Mouse (Mus musculus): ENCODE data around the gene Ramp2. TPM values are rescaled to one million over a fixed set of nuclear protein-coding genes. Genes with fewer than 3 reads are reported as not detected.

Gene Ramp2
- polyA plus RNA-seq, 1 experiment from 2014 or later: 32.6 TPM

GRCm38 (mm10) chr11:101260826-101261380 is 15.1 kb downstream of the Ramp2 start:
- 1% methylated on average over 30 of the region's 30 CpGs for WGBS (ENCODE audit: insufficient replicate concordance)

GRCm38 (mm10) chr11:101262272-101262967 is 16.6 kb downstream of the Ramp2 start:
- Histone ChIP-seq H3K9ac (peak overlapping the region; percentile 93), H3K4me1 (peaks cover 78% of the 10 kb centered on the region)
- ATAC-seq: no peak

More at GRCm38 (mm10) chr11:101260826-101261380, 15.1 kb downstream of the Ramp2 start:
- ATAC-seq: 0 out of 2 replicates have a peak, but pooled peaks have one; percentile 0
- Histone ChIP-seq H3K4me3 (peak overlapping the region; percentile 80), H3K27ac (peak overlapping the region; percentile 99), H3K36me3 (peaks cover 38% of the 10 kb centered on the region), H3K27me3 (replicated peaks) (peaks cover 44% of the 10 kb centered on the region), H3K9ac (peak overlapping the region; percentile 93), H3K9me3 (replicated peaks) (no peaks in the 10 kb centered on the region), H3K4me1 (peaks cover 87% of the 10 kb centered on the region), H3K4me2 (peak overlapping the region; percentile 95)

GRCm38 (mm10) chr11:101263138-101263988 is 17.5 kb downstream of the Ramp2 start:
- no peak for ATAC-seq
- Histone ChIP-seq H3K27ac (no peak overlapping the region), H3K9me3 (replicated peaks) (no peaks in the 10 kb centered on the region), H3K9ac (peak overlapping the region; percentile 3; the same call in 1 of the 2 replicates), H3K4me2 (peak overlapping the region; percentile 95), H3K36me3 (peaks cover 23% of the 10 kb centered on the region), H3K4me3 (peak overlapping the region; percentile 80), H3K4me1 (peaks cover 72% of the 10 kb centered on the region), H3K27me3 (replicated peaks) (peaks cover 66% of the 10 kb centered on the region)
- WGBS (ENCODE audit: insufficient replicate concordance): 13% methylated on average over 32 of the region's 32 CpGs

More at GRCm38 (mm10) chr11:101262272-101262967, 16.6 kb downstream of the Ramp2 start:
- Histone ChIP-seq H3K4me2 (peak overlapping the region; percentile 95), H3K4me3 (peak overlapping the region; percentile 80), H3K27me3 (replicated peaks) (peaks cover 59% of the 10 kb centered on the region), H3K27ac (no peak overlapping the region), H3K9me3 (replicated peaks) (no peaks in the 10 kb centered on the region), H3K36me3 (peaks cover 28% of the 10 kb centered on the region)
- 7% methylated on average over 24 of the region's 24 CpGs for WGBS (ENCODE audit: insufficient replicate concordance)

GRCm38 (mm10) chr11:101263989-101264280 is 18.1 kb downstream of the Ramp2 start:
- ATAC-seq: no peak
- H3K4me1 ChIP-seq: peaks cover 71% of the 10 kb centered on the region
- no peak overlapping the region for H3K27ac ChIP-seq
- peaks cover 71% of the 10 kb centered on the region for H3K27me3 ChIP-seq (replicated peaks)
- peak overlapping the region; percentile 95; the same call in 1 of the 2 replicates for H3K4me2 ChIP-seq
- H3K4me3 ChIP-seq: peak overlapping the region; percentile 80; the same call in 1 of the 2 replicates
- no peak overlapping the region for H3K9ac ChIP-seq
- WGBS (ENCODE audit: insufficient replicate concordance): 53% methylated on average over 3 of the region's 3 CpGs
- H3K36me3 ChIP-seq: peaks cover 17% of the 10 kb centered on the region
- H3K9me3 ChIP-seq (replicated peaks): no peaks in the 10 kb centered on the region

GRCm38 (mm10) chr11:101264954-101265471 is 19.2 kb downstream of the Ramp2 start:
- no peaks in the 10 kb centered on the region for H3K9me3 ChIP-seq (replicated peaks)
- WGBS (ENCODE audit: insufficient replicate concordance): 11% methylated on average over 31 of the region's 31 CpGs
- peaks cover 71% of the 10 kb centered on the region for H3K4me1 ChIP-seq
- H3K36me3 ChIP-seq: peaks cover 13% of the 10 kb centered on the region; the same call in 1 of the 2 replicates
- ATAC-seq: no peak
- peaks cover 74% of the 10 kb centered on the region for H3K27me3 ChIP-seq (replicated peaks)
- peak overlapping the region; percentile 46 for H3K4me2 ChIP-seq
- H3K27ac ChIP-seq: no peak overlapping the region
- H3K4me3 ChIP-seq: peak overlapping the region; percentile 22; the same call in 1 of the 2 replicates
- H3K9ac ChIP-seq: no peak overlapping the region

GRCm38 (mm10) chr11:101265906-101266305 is 20.1 kb downstream of the Ramp2 start:
- H3K4me3 ChIP-seq: no peak overlapping the region
- 53% methylated on average over 6 of the region's 6 CpGs for WGBS (ENCODE audit: insufficient replicate concordance)
- H3K4me1 ChIP-seq: peaks cover 63% of the 10 kb centered on the region
- no peaks in the 10 kb centered on the region for H3K9me3 ChIP-seq (replicated peaks)
- H3K9ac ChIP-seq: no peak overlapping the region
- no peak overlapping the region for H3K27ac ChIP-seq
- H3K36me3 ChIP-seq: peaks cover 13% of the 10 kb centered on the region; the same call in 1 of the 2 replicates
- H3K4me2 ChIP-seq: no peak overlapping the region
- ATAC-seq: no peak
- H3K27me3 ChIP-seq (replicated peaks): peaks cover 74% of the 10 kb centered on the region

- Histone ChIP-seq H3K9ac (no peak overlapping the region), H3K4me2 (peak overlapping the region; percentile 13; the same call in 1 of the 2 replicates), H3K36me3 (peaks cover 17% of the 10 kb centered on the region), H3K9me3 (replicated peaks) (no peaks in the 10 kb centered on the region), H3K27me3 (replicated peaks) (peaks cover 42% of the 10 kb centered on the region), H3K4me1 (peaks cover 28% of the 10 kb centered on the region), H3K4me3 (no peak overlapping the region), H3K27ac (0 out of 2 replicates have a peak overlapping the region, but pooled peaks have one; percentile 45)
- peak; percentile 63 for ATAC-seq
- WGBS (ENCODE audit: insufficient replicate concordance): 27% methylated on average over 10 of the region's 10 CpGs
Observed at GRCm38 (mm10) chr11:101269577-101270116, 23.8 kb downstream of the Ramp2 start.

GRCm38 (mm10) chr11:101272446-101272845 is 26.6 kb downstream of the Ramp2 start:
- no peak overlapping the region for H3K4me2 ChIP-seq
- no peak for ATAC-seq
- peaks cover 28% of the 10 kb centered on the region for H3K36me3 ChIP-seq
- H3K9me3 ChIP-seq (replicated peaks): no peaks in the 10 kb centered on the region
- H3K27me3 ChIP-seq (replicated peaks): peaks cover 14% of the 10 kb centered on the region
- H3K4me1 ChIP-seq: peaks cover 36% of the 10 kb centered on the region
- H3K27ac ChIP-seq: no peak overlapping the region
- no peak overlapping the region for H3K9ac ChIP-seq
- no peak overlapping the region for H3K4me3 ChIP-seq
- WGBS (ENCODE audit: insufficient replicate concordance): 70% methylated on average over 3 of the region's 3 CpGs

- 78% methylated on average over 4 of the region's 4 CpGs for WGBS (ENCODE audit: insufficient replicate concordance)
Observed at GRCm38 (mm10) chr11:101275309-101275708, 29.5 kb downstream of the Ramp2 start.

GRCm38 (mm10) chr11:101276319-101277070 is 30.7 kb downstream of the Ramp2 start:
- ATAC-seq: no peak
- 0 out of 2 replicates have a peak overlapping the region, but pooled peaks have one; percentile 12 for H3K27ac ChIP-seq
- peak overlapping the region; percentile 2; the same call in 1 of the 2 replicates for H3K4me3 ChIP-seq

More at GRCm38 (mm10) chr11:101275309-101275708, 29.5 kb downstream of the Ramp2 start:
- Histone ChIP-seq H3K36me3 (peaks cover 25% of the 10 kb centered on the region), H3K4me2 (no peak overlapping the region), H3K4me3 (no peak overlapping the region), H3K9ac (no peak overlapping the region), H3K4me1 (peaks cover 33% of the 10 kb centered on the region), H3K27me3 (replicated peaks) (peaks cover 3% of the 10 kb centered on the region; the same call in 1 of the 2 replicates), H3K9me3 (replicated peaks) (no peaks in the 10 kb centered on the region), H3K27ac (no peak overlapping the region)
- no peak for ATAC-seq

More at GRCm38 (mm10) chr11:101276319-101277070, 30.7 kb downstream of the Ramp2 start:
- 61% methylated on average over 27 of the region's 27 CpGs for WGBS (ENCODE audit: insufficient replicate concordance)
- H3K27me3 ChIP-seq (replicated peaks): peaks cover 6% of the 10 kb centered on the region; the same call in 1 of the 2 replicates
- H3K9ac ChIP-seq: peak overlapping the region; percentile 83; the same call in 1 of the 2 replicates
- peaks cover 33% of the 10 kb centered on the region for H3K4me1 ChIP-seq
- H3K36me3 ChIP-seq: peaks cover 25% of the 10 kb centered on the region
- peak overlapping the region; percentile 88 for H3K4me2 ChIP-seq
- no peaks in the 10 kb centered on the region for H3K9me3 ChIP-seq (replicated peaks)
